Mouse (Mus musculus) ES-Bruce4 (cell line): Measurements from ENCODE around the gene Gcnt3.

Experiments
- CTCF ChIP-seq: IDR thresholded peaks from one replicate; pipeline ENCODE4 v1.8.1; 2011; ENCODE audit warnings: low read depth, low read length
- EP300 ChIP-seq: IDR thresholded peaks from 2 replicates; pipeline ENCODE4 v1.6.1; 2011; ENCODE audit warnings: low read depth, low read length; ENCODE audit not compliant: insufficient read depth
- POLR2A ChIP-seq: IDR thresholded peaks from one replicate; pipeline ENCODE4 v1.8.1; 2011; ENCODE audit warnings: low read length; ENCODE audit not compliant: insufficient read depth

DNA sequence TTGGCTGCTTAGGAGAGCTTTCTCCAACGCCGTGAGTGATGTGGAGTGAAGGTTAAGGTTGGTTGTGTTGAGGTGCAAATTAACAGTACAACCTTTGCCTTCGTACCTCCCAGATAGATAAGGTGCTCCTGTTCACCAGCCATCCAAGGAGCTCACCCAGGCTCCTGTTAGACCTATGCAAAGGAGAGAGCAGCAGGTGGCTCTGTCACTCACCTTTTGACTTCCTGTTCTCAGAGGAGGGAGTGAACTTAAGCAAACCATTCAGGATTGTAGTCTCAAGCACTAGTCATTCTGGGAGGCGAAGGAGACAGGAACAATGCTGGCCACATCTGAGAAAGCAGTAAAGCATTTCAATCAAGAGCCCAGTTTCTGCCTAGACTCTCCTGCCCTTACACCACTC lies 1.2 kb downstream of the Gcnt3 start:
- TF ChIP-seq CTCF (peak; percentile 15), POLR2A (no peak), EP300 (no peak)
